Mouse (Mus musculus): ENCODE results near the gene Btg2.
A peak's percentile ranks its signal among the peaks of the same experiment; 100 is the strongest.

Btg2 gene

DNA sequence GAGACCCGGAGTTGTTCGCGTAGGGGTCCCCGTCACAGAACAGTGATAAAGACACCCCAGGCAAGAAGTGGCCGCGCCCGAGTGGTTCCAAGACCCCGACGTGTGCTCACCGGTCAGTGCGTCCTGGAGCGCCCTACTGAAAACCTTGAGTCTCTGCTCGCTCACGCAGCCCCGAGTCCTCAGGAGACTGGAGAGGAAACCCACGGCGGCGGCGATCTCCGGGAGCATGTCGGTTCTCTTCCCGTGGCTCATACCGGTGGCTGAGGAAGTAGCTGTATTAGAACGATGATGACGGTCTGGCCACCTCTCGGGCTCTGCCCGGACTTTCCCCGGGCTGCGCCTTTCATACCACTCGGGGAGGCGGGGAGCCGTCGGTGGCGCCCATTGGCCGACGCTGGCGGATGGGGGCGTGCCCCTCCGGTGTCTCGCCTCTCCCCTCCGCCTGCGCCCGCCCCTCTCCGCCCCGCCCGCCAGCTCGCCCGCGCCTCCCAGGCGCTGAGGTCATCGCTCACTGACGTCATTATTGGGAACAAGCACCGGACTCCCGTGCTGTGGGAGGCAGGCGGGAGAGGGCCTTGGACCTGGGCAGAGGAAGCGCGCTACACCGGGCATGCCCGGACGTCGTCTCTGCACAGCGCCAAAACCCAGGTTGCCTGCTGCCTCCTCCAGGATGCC is at the start of gene Btg2:
TSS of gene Btg2 (minus strand) at position 319 of the 675 bp plus-strand sequence.
- DNase-seq (ENCODE audit: low read depth, low spot score) = peak; percentile 94

DNA sequence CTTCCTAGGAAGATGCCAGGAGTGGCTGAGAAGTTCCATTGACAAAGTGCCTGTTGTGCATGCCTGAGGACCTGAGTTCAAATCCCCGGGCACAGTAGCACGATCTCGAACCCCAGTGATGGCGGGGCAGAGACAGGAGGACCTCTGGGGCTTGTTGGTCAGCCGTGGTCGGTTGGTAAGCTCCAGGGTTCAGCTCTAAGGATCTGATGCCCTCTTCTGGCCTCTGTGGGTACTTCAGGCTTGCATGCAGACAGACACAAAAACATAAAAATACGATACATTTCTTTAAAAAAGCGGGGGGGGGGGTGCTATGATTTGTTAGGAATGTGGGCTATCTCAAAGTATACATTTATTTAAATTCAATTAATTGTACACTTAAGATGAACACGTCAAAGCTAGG is 43.3 kb upstream of the Btg2 start:
- no peak for DNase-seq (ENCODE audit: low read depth, low spot score)

- peak; percentile 78 for DNase-seq (ENCODE audit: low read depth, low spot score)
These were observed 41.3 kb upstream of the Btg2 start for GRCm38 (mm10) chr1:134120179-134120578.

DNA sequence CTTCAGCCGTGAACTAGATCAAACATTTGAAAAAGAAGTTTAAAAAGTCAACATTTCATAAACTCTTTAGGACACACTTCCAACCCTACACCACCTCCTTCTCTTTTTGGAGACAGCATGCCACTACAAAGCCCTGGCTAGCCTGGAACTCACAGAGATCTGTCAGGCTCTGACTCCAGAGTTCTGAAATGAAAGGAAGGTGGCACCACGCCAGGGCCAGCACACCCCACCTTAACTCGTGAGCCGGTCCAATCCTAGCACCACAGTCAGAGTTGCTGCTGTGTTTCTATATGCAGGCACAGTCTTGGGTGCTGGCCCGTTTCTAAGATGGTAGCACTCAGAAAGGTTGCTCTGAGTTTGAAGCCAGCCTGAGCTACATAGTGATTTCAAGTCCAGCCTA is 38.2 kb upstream of the Btg2 start:
- no peak for DNase-seq (ENCODE audit: low read depth, low spot score)

- no peak for DNase-seq (ENCODE audit: low read depth, low spot score)
These were observed 36.5 kb upstream of the Btg2 start for GRCm38 (mm10) chr1:134115424-134115823.

DNA sequence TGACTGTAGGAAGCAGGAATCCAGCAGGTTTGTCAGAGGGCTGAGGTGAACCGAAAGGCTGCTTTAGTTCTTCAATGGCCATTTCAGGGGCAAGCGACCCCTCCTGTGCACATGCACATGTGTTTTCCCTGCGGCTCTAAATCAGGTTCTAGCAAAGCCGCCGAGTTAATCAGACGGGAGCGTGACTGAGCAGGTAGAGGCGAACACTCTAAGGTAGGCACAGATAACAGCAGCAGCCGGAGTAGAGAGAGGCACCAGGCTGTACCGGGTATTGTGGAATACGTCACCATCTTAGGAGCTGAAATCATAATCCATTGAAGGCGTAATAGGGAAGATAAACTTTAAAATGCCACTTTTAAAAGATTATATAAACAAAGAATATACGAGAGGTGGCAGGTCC is 35.8 kb upstream of the Btg2 start:
- DNase-seq (ENCODE audit: low read depth, low spot score) = no peak

DNA sequence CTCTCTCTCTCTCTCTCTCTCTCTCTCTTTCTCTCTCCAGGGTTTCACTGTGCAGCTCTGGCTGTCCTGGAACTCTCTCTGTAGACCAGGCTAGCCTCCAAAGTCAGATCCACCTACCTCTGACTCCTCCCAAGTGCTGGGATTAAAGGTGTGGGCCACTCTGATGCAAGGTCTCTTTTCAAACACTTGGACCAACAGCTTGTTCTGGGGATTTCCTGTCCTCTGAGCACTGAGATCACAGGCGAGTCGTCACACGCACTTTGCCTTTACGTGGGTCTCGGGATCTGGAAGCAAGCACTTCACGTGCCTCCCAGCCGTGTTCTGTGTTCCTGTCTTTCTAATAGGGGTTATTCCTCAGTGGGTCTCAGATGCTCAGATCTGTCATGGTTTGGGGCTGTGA is 35.1 kb upstream of the Btg2 start:
- no peak for DNase-seq (ENCODE audit: low read depth, low spot score)

- DNase-seq (ENCODE audit: low read depth, low spot score) = no peak
These were observed 34.6 kb upstream of the Btg2 start for GRCm38 (mm10) chr1:134113560-134113959.

- no peak for DNase-seq (ENCODE audit: low read depth, low spot score)
These were observed 32.1 kb upstream of the Btg2 start, which contains the start of gene Chit1 for GRCm38 (mm10) chr1:134110979-134111378. Chit1 (plus strand) TSS chr1:134111242.

- DNase-seq (ENCODE audit: low read depth, low spot score) = no peak
These were observed 31.5 kb upstream of the Btg2 start for GRCm38 (mm10) chr1:134110449-134110848.

- no peak for DNase-seq (ENCODE audit: low read depth, low spot score)
These were observed 31.1 kb upstream of the Btg2 start for GRCm38 (mm10) chr1:134110015-134110414.

DNA sequence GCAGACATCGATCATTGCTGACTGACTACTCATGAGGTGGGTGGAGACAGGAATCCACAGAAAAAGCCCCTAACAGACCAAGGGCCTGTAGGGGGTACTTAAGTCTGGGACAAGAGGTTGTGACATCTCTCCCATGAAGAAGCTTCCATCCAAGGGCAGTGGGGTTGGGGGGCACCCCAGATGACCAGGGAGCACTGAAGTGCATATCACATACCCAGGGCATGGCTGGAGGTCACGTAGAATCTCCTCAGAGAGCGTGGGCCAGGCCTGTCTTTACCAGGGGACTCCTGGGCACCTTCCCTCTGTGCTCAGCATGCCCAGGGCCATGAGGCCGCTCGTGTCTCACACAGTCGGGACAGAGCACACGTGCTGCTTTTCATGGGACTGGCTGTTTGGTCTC is 28.9 kb upstream of the Btg2 start:
- no peak for DNase-seq (ENCODE audit: low read depth, low spot score)

DNA sequence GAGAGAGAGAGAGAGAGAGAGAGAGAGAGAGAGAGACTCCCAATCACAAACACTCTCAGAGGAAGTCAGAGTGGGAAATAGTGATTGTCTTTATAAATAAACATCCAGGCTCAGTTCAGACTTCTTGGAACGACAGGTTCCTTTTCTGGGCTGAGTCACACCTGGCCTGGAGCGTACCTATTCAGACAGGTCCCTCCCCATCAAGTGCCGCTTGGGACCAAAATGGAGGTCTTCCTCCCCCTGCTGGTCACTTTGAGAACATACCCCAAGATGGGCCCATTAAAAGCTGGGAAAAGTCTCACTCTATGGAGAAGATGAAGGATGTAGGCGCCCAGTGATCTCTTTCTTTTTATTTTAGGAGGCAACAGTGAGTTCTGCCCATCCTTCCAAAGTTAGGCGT is 27.8 kb upstream of the Btg2 start:
- DNase-seq (ENCODE audit: low read depth, low spot score) = peak; percentile 68

GRCm38 (mm10) chr1:134105764-134106430 is 27.0 kb upstream of the Btg2 start:
- no peak for DNase-seq (ENCODE audit: low read depth, low spot score)

- no peak for DNase-seq (ENCODE audit: low read depth, low spot score)
These were observed 26.3 kb upstream of the Btg2 start for GRCm38 (mm10) chr1:134105043-134105763.

- no peak for DNase-seq (ENCODE audit: low read depth, low spot score)
These were observed 24.9 kb upstream of the Btg2 start for GRCm38 (mm10) chr1:134103861-134104260.

DNA sequence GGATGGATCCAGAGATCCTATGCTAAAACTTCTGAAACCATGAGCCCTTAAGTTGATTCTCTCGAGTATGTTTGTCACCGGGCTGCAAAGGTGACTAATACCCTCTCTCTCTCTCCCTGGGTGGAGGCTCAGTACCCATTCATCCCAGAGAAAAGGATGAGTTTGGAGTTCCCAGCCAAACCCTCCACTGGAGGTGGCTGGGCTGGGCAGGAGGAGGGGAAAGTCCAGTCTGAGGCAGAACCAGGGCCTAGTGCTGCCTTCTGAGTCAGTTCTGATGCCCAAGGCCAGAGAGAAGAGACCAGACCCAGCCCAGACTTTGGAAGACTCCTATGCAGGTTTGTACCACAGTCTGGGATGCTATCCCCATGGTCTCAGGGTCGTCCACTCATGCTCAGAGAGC is 22.7 kb upstream of the Btg2 start:
- DNase-seq (ENCODE audit: low read depth, low spot score) = no peak

DNA sequence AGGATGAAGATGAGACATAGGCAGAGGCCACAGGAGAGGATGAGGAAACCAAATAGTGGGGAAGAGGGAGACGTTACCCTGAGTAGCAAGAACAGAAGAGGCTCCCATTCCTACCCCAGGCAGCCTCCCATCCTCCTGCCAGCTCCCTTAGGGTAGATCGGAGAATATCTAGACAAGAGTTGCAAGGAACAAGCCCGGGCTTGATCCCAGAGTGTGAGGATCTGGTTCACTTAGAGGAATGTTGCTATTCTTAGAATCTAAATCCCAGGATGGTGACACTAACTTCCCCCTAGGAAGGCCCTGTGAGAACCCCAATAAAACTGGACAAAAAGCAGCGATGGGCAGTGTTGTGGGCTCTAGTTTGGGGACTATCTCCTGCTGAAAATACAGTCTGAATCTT is 22.0 kb upstream of the Btg2 start:
- no peak for DNase-seq (ENCODE audit: low read depth, low spot score)

DNA sequence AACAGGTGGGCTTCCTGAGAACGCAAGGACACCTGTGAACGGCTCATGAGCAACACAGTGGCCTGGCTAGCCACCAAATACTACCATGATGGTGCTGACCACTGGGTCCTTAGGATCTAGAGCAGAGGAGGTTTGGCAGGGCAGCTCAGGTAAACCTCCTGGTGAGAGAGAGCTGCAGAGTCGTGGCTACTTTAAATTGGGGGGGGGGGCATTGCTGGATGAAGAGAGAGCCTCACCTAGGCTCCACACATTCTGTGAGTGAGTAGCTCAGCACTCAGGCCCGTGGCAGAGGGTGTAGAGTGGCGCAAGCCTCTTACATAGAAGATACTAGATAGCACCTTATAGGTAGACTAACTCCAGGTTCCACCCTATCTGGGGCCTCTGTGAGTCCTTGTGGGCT is 21.5 kb upstream of the Btg2 start:
- DNase-seq (ENCODE audit: low read depth, low spot score) = no peak

DNA sequence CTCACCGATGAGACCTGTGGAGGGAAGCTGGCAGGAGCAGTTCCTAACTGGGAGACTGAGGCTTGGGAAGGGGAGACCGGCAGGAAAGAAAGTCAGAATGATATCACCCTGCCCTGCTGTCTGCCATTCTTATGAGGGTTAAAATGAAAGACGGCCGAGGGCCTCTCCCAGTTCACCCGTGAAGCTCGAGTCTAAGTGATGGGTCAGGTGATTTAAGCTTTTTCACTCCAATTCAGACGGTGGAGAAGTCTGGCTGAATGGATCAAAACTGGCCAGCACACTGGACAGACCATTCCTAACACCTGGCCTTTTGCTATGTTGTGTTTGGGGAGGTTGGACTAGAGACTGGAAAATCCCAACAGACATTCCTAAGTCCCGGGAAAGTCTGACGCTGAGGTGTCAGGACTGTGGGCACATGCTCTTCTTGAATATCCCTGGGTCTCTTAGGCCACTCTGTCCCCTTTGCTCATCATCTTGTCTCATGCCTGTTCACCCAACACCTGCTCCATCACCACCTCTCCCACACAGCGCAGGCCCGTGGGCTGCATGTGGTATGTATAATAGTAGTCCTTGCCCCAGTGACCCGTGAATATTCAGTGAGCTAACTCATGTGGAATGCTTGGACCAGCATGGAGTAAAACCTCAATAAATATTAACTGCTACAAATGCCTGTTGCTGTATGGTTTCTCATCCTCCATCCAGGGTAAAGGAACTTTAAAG is 20.8 kb upstream of the Btg2 start:
- DNase-seq (ENCODE audit: low read depth, low spot score) = no peak

DNA sequence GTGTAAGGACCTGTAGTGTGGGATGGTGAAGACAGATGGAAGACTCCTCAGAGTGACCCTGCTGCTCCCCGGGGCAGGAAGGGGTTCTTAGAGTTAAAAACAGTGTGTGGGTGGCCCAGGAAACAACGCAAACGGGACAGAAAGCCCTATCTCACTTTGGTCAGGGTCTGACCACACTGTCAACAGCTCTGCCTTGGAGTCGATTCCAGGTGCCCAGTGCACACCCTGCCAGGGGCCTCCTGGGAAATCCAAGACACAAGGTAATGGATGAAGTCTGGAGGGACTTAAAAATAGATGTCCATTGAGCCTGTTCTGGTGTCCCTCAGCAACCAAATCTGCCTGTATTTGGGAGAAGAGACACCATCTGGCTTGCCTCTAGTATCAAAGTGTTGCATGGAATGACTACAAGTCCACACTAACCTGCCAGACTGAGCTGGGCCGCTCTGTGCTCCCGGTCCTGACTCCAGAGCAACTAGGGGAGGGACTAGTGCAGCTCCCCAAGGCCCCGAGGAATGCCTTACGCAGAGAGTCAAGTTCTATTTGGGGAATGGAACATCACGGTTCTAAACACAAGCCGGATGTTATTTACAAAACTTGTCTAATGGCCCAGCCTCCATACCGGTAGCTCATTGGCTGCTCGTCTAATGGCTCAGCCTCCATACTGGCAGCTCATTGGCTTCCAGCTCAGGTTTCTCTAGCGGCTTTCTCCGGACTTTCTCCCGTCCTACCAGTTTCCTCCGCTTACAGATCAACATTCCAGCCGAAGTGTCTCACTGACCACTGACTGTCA is 20.0 kb upstream of the Btg2 start:
- no peak for DNase-seq (ENCODE audit: low read depth, low spot score)

Data from retina, postnatal 7 days (tissue).